Mouse (Mus musculus) thymus, postnatal 14 days (tissue): Measurements from ENCODE around the gene Akap8.

Experiments used
- DNase-seq: peaks from one replicate; pipeline ENCODE4 v3.0.0; 2021

Akap8 gene

DNA sequence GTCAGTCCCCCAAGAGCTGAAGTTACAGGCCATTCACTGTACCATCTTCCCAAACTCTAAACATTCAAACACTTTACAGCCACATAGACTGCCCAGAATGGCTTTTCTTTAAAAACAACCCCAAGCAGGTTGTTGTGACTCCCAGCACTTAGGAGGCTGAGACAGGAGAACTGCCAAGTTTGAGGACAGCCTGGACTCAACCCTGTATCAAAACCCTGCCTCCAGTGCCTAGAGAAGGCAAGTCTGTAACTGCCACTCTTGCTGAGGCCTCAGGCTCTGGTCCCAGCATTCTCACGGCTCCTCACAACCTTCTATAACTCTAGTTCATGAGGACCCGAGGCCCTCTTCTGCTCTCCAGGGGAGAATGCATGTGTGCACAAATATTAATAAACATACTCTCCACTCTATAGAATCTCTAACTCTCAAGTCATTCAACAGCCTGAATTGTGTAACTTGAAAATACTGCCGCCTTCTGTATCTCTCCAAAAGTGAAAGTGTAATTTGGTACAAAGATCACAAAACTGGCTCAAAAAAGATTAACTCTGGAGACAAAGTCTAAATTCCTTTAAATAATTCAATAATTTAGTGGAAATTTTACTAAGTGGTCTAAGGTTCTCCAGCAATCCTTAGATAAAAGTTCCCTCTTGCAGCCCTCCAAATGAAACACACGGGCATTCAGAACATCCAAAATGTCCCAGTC, 39.3 kb downstream of the Akap8 start:
- no peak for DNase-seq

DNA sequence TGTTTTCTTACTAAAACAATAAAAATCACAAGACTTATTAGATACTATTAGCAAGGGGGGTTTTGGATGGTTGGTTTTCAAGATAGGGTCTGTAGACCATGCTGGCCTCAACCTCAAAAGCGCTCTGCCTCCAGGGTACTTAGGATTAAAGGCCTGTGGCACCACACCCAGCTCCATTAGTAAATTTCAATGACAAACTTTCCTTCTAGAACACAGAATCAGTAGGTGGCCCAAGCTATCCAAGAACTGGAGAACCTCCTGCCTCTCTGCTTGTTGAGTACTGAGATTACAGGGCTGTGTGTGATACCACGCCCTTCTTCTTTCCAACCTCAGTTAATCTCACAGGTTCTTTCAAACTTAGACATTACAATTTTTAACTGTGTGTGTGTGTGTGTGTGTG, 39.9 kb downstream of the Akap8 start:
- no peak for DNase-seq

DNA sequence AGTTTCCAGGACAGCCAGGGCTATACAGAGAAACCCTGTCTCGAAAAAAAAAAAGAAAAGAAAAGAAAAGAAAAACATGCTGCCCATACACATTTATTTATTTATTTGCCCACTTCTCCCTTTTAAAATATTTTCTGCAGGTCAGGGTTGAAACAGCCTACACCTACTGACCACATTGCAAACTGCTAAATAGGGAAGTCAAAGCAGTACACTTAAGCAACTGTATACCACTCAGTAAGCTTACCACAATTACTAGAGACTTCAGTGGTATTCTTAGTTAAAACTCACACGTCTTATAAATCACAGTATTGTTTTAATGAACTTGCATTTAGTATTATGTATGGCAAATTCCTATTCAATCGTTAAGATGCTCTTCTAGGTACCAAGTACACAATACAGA, 40.5 kb downstream of the Akap8 start:
- DNase-seq = no peak

DNA sequence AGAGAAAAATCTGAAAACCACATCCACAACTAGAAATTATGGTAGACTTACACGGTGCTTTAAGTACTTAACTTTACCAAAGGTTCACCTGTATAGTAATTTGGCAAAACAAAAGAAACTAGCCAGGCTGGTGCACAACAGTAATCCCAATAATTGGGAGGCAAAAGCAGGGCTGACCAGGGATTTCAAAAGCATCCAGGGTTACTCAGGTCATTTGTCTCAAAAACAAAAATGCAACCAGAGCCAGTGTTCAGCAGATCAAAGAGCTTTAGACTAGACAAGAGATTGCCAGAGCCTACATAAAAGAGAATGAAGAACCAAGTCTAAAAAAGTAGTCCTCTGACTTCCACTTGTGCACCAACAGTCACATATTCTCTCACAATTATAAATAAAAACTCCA, 43.8 kb downstream of the Akap8 start:
- no peak for DNase-seq

DNA sequence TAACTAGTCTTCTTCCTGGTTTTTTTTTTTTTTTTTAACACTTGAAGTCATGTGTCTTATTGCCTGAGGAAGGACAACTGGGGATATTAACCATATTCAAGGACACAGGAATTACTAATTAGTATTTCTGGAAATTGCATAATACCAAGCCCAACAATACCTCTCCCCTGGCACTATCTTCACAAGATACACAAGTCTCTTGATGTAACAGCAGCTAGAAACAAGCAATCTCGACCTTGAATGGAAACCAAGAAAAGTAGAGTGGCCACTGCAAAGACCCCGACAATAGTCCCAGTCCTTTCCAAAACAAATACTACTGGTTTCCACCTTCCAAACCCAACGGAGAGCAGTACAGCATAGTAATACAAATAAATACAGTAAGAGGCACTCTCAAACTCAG, 45.5 kb downstream of the Akap8 start:
- DNase-seq = no peak

DNA sequence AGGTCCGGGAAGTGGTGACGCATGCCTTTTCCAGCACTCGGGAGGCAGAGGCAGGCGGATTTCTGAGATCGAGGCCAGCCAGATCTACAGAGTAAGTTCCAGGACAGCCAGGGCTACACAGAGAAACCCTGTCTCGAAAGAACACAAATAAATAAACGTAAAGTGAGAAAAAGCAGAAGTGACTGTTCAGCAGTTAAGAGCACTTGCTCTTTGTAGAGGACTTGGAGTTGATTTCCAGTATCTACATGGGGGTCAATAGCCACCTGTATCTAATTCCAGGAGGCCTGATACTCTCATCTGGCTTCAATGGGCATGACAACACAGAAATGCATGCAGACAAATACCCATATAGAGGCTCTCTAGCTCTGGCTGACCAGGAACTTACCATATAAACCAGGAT, 51.9 kb downstream of the Akap8 start:
- no peak for DNase-seq

DNA sequence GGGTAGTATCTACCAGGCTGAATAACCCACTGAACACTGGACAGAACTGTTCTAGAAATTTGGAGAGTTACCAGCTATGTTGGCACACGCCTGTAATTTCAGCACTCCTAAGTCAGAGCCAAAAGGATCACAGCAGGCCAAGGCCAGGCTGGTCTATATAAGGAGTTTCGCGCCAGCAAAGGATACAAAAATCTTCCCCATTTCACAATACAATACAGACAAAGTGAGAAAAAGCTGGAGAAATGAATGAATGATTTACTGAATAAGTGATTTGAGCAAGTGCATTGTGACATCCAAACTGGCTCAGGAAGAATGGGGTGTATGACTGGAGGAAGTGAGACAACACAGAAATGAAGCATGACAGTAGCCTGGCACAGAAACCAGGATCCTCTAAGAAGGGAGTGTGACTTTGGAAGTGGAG, 52.5 kb downstream of the Akap8 start:
- DNase-seq = no peak

DNA sequence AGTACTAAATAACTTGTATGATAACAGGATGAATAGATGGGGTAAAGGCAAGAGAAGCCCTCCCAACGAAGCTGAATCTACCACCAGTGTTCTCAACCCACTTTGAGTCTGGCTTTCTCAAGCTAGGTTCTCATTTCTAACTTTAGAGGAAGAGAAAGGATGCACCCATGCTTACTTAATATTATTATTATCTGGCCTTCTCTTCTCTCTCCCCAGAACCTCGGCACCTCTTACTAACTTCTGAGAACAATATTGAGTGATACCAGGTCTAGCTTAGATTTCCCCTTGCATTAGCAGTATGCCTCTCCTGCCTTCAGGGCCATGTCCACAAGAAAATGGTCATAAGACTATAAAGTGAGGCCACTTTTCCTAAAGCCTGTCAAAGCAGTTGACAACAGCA, 52.9 kb downstream of the Akap8 start:
- no peak for DNase-seq

DNA sequence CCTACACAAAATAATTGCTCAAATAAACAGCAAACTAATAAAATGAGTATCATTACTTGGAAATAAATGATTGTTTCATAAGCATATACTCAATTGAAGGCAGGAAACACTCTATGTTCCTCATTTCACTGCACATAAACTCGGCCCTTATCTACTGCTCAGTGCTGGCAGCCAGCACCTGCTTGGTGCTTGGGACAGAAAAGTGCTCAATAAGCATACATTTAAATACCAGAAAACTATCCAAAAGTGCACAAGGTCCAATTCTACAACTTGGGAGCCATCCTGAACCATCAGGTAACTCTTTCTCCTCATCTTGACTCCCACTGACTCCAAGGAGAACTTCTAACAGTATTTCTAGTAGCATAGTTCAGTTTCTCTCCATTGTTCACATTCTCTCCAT, 53.4 kb downstream of the Akap8 start:
- no peak for DNase-seq

DNA sequence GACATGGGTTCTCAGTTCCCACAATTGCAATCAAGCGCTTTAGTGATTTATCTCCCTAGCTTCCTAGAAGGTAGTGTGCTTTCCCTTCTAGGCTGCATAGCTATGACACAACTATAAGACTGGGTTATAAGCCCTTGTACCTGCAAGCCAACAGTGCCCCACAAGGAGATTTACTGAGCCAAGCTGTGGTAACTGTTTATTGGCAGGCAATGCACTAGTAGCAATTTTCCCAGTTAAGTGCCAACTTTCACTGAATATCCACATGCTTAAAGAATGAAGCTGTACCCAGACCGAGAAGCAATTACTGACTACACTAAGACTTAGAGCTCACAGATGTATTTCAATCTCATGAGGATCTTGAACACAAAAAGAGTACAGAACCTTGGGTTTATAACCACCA, 57.4 kb downstream of the Akap8 start:
- DNase-seq = no peak

DNA sequence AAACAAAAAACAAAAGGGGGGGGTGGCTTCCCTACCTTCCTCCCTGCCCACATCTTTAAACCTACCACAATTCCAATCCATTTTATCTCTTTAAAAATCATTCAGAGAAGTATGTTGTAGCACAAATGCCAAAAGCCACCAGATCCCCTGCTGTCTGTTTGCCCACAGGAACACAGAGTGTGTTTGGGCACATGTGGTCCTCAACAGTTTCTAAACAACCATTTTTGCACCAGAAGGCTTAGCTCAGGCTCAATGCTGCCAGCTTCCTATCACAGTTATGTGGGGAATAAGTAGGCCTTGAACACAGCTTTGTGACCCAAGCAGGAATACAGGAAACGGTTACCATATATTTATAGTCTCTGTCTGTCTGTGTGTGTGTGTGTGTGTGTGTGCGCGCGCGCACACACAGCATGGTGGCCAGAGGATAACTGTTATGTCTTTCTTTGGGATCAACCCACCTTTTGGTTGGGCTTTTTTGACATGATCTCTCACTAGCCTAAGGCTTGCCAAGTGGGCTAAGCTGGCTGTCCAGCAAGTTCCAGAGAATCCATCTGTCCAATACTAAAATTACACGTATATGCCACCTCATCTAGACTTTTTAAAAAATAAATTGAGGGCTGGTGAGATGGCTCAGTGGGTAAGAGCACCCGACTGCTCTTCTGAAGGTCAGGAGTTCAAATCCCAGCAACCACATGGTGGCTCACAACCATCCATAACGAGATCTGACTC, 58.0 kb downstream of the Akap8 start:
- DNase-seq = no peak

DNA sequence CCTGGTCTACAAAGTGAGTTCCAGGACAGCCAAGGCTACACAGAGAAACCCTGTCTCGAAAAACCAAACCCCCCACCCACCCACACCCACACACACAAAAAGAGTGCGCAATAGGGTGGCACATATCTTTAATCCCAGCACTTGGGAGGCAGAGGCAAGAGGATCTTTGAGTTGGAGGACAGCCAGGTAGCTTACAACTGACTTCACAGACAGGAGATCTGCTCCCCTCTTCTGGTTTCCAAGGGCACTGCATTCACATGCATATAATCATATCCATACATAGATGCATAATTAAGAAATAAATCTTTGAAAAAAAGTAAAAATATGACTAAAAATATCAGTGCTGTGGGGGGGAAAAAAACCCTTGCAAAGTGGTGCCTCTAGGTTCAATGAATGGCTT, 62.2 kb downstream of the Akap8 start:
- no peak for DNase-seq

DNA sequence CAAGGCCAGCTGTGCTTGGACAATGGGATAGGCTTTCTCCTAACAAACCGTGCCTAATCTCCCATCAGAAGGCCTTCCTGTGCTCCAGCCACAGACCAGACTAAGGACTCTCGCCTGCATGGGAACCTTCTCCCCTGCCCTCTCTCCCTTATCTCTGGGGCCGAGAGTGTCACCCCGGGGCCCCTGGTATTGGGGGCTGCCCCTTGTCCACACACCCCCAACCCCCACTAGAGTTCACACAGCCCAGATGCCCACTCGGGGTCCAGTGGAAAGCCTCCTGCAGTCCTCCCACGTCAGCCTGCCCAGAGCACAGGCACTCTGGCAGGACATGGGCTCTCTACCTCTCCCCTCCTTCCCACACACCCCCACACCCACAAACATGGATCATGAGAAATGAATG, 63.1 kb downstream of the Akap8 start:
- no peak for DNase-seq

DNA sequence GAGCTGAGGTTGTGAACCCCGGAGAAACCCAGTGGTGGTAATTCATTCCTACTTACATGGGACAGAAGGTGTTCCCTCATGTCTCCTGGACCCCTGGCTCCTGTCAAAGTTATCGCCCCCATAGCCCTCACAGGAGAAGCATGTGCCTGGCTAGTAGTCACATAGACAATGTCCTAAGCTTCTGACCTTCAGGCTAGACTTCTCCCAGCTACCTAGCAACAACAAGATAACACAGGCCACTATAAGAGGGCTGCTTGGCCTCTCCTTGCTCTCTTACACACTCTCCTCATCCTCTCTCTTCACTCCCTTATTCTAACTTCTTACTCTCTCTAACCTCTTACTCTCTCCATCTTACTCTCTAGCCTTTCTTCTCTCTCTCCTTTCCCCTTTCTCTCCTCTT, 63.6 kb downstream of the Akap8 start:
- no peak for DNase-seq

DNA sequence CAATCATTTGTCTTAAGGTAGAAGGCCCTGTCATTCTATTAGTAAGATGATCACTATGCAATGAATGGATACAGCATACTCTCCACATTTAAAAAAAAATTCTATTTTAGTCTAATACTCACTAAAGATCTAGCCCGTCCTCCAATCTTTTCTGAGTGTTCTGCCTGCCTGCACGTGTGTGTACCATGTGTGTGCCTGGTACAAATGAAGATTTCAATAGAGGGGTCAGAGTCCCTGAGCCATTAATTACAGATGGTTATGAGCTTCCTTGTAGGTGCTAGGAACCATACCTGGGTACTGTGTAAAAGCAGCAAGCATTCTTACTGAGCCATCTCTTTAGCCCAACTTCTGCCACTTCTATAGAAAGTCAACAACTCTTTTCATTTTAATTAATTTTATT, 64.1 kb downstream of the Akap8 start:
- DNase-seq = no peak
